Mouse (Mus musculus) bone marrow macrophage, adult 2 months (primary cell): ENCODE results near the gene Hspa12a.

Source experiments
- CTCF ChIP-seq: IDR thresholded peaks from 2 replicates; pipeline ENCODE4 v1.5.1; 2012; ENCODE audit warnings: low read depth, mild to moderate bottlenecking, low read length, moderate library complexity
- POLR2A ChIP-seq: IDR thresholded peaks from 2 replicates; pipeline ENCODE4 v1.6.1; 2012; ENCODE audit warnings: mild to moderate bottlenecking, low read depth, low read length, borderline replicate concordance

GRCm38 (mm10) chr19:58873536-58873935 is 69.9 kb downstream of the Hspa12a start:
- TF ChIP-seq CTCF (no peak), POLR2A (no peak)
